Mouse (Mus musculus) spleen, adult 2 months (tissue): ENCODE data around the gene Kpna1.

Experiments
- CTCF ChIP-seq: fragments of 200-500 bp; IDR thresholded peaks from 2 replicates; pipeline ENCODE4 v1.5.1; 2011; ENCODE audit warnings: mild to moderate bottlenecking, inconsistent platforms; ENCODE audit not compliant: insufficient read depth, insufficient read length, insufficient replicate concordance; ENCODE audit errors: extremely low read depth
- POLR2A ChIP-seq: fragments of 200-500 bp; IDR thresholded peaks from 2 replicates; pipeline ENCODE4 v1.6.1; 2011; ENCODE audit warnings: low read depth, low read length, inconsistent platforms

- TF ChIP-seq POLR2A (no peak), CTCF (no peak)
Measured at GRCm38 (mm10) chr16:36043073-36043472, 64.5 kb downstream of the Kpna1 start.
